Mouse (Mus musculus): ENCODE results near the gene Rab20.

DNA sequence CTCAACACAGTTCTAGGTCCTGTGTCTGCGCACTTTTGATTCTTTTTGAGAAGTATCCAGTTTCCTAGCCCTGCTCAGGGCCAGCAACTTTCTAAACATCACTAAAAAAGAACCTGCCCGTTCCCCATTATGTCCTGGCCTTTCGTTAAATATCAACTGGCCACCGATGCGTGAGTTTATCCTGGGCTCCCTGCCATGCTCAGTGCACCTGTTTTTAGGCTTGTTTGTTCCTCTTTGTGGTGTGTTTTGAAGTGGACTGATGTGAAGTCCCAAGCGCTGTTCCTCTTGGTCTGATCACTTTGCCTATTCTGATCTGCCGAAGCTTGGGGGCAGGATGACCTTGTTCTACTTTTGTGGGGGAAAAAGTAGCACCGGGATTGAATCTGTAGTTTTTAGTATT is 7.2 kb downstream of the Rab20 start:
- TF ChIP-seq CTCF (IDR thresholded peaks at IDR 0.05) (no peak), EP300 (IDR thresholded peaks at IDR 0.05; ENCODE audit: insufficient read depth, low read depth, low read length) (no peak)
